Mouse (Mus musculus) right cerebral cortex, postnatal 4 days (tissue): ENCODE measurements at regions not wholly inside any gene's neighbourhood (a gene's known extent, or its start where the extent isn't known, plus 50 kb on each side); places are given as distances from the start of the nearest gene placed in this dataset.
"Not testable (repeated sequence)": the region's sequence is repeated elsewhere in the genome, so short reads cannot be mapped to it uniquely, and the experiment has no call there.

Experiments
- DNase-seq: peaks from one replicate; pipeline ENCODE4 v3.0.0-alpha.2; 2022

DNA sequence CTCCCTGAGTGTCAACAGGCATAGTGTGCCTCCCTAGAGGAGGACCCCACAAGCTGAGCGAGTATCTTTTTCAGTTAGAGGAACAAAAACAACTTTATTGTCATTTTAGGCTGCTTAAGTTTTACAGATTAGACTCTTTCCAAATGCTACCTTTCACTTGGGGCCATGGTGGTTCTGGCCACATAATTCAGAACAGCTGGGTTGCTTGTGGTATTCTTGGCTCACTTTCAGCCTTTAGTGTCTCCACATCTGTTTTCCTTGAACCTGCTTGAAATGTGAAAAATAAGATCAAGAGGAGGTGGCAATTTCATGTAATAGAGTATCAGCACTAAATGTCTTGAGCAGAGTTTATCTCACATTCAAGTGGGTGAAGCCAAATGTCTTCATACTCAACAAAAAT is 402.7 kb upstream of the Ptger4 start:
- DNase-seq = no peak

DNA sequence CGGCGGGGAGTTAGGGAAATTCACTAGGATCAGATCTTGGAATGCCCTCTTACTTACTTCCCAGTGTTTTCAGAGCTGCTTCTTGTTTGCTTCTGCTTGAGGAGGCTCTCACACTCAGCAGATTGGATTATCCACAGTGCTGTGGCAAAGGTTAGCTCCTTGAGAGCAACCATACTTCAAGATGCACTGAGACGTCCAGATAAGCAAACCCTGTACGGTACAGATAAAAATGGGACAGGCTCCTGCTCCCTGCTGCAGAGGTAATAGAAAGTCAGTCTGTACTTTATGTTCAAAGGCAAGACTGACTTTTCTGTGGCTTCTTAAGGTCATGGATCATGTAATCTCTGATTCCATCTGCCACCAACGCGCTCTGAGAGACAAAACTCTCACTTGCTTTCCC is 414.8 kb upstream of the Ptger4 start:
- no peak for DNase-seq

DNA sequence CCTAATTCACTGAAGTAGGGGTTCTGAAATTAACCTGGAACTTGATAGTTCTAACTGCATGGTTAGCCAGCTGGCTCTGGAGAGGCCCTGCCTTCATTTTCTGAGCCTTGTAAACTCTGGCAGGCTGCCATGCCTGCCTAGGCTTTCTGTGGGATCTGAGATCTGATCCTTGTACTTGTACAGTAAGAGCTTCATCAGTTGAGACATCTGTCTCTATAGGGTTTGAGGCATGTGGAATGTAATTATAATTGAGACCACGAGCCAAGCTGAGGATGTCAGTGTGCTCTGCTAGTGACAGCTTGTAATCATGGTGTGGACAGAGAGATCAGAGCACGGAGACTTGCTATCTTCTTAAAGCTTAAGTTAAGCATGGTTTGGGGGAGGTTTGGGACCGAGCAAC is 416.8 kb upstream of the Ptger4 start:
- DNase-seq = no peak

DNA sequence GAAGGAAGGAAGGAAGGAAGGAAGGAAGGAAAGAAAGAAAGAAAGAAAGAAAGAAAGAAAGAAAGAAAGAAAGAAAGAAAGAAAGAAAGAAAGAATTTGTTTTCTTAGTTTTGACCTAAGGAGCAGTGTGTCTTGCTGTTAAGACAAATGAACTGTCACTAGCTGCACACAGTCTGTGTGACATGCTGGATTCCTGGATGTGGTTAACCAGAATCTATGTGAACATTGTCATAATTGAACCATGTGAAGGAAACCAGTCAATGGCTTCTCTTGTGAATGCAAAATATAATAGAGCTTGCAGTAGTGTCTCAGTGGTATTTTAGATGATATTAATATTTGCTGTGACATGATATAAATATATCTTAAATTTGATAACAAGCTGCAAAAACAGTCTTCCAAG is 427.8 kb upstream of the Ptger4 start:
- DNase-seq = no peak

DNA sequence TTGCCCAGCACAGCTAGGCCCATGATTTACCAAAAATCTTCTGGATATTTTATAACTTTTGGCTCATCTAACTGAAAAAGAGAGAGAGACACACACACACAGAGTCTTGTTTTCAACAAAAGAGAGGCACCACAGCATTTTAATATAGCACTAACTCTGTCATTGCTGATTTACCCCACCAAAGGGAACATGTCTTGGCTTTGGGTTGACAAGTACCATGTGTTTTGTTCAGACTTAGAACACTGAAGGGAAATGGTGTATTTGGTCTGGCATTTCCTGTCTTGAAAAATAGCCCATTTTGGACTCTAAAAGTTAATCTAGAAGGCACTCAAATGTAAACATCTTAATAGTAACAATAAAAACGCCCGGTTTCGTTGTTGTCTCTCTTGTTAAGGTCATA is 432.7 kb upstream of the Ptger4 start:
- DNase-seq = no peak

DNA sequence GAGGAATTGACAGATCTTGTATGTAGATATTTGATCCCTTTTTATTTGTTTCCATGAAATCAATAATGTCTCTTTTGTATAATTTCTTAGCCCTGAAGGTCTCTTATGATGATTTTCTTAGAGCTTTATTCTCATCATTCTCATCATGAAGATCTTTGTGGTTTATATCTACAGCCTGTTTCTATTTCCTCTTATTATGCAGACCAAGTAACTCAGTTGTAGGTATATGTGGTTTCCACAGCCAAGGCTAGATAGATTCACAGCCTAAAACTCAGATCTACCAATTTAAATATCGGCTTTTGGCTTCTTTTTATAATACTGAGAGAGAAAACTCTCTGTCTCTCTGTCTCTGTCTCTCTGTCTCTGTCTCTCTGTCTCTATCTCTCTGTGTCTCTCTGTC is 449.8 kb upstream of the Ptger4 start:
- no peak for DNase-seq

DNA sequence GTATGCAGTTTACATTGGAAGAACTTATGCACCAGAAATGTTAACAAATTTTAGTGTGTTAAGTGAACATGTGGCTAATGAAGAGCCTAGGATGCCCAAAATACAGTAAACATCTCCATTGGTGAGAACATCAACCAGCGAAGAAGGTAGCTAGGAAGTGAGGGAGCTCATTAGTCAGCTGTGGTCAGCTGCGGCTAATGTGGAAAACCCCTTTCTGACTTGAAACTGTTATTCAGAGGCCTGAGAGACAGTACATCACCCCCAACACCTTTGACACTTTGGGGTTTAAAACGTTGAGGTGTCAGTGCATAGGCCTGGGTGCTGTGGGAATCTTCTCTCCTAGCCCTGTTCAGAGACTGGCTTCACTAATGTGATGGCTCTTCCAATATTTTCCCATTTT is 451.0 kb upstream of the Ptger4 start:
- DNase-seq = no peak

DNA sequence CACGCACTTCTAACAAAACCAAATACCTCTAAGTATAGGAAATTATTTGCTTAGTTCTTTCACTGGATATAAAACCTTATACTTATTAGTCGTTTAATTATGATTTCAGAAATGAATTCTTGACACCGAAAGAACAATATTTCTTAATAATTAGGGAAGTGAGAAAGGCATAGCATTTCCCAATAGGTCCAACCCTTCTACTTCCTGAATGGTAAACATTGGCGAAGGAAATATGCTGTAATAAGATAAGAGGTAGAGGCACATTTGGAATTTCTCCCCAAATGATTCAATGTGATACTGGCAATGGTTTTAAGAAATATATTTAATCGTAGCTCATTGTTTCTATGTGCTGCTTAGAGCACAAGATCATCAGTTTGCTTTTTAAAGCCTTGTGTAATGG is 464.5 kb upstream of the Ptger4 start:
- DNase-seq = no peak

DNA sequence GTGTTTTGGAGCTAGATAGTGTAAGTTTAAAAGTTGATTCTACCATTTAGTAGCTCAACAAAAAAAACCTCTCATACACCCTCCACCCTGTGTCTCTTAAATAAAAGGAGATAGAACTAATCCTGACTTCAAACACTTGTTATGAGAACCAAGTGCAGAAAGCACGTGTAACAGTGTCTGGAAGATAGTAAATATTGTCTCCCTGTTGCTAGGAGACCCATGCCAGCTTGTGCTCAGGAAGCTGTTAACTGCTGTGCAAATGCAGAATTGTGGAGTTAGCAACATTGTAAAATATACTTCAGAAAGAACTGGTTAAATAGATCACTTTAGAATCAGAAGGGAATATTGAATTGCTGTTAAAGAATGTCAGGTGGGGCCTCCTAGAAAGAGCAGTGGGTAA is 496.7 kb upstream of the Ptger4 start:
- no peak for DNase-seq

DNA sequence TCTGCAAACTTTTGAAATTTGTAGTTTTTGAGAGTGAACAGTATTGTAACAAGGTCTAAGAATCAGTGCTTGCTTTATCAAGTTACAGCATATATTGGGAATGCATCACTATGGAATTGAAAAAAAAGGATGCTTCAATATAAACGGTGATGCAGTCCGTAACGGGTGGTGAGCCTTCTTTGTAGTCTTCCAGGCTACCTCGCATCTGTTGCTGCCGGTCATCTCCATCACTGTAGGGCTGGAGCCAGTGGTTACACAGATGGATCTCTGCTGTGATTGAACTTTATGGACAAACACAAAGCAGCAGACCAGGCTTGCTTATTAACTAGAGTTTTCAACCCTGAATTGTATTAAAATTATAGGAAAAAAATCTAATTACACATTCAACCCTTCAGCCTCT is 499.9 kb upstream of the Ptger4 start:
- DNase-seq = no peak

DNA sequence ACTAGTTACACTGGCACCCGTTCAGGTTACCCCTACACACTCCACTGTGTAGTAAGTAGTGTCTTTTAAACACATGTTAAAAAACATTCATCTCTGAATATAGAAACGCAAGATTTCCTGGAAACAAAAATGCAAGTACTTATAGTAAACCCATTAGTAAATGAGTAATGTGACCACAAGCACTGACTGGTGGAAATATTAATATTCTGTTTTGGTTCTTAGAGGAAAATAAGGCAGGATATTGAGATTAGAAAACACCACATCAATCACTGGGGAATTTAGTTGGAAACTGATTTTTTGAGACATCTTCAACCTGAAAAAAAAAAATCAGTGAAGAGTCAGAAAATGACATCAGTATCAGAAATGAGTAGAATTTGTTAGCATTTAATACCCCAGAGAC is 514.7 kb upstream of the Ptger4 start:
- no peak for DNase-seq

DNA sequence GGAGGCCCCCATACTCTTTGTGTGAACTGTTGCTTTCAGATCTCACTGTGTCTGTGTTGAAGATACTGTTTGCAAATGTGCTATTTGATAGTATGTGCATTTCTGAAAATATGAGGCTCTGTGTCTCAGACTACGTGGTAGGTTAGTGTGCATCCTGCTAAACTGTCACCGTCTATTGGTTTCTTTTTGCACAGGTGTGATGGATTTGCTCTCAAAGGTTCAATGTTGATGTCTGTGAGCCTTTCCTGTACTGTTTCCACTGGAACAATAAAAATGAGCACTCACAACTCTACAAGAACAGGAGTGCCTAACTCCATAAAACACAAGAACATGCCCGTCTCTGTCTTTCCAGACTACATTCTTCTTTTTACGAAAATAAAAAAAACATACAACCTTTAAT is 518.2 kb upstream of the Ptger4 start:
- DNase-seq = no peak

DNA sequence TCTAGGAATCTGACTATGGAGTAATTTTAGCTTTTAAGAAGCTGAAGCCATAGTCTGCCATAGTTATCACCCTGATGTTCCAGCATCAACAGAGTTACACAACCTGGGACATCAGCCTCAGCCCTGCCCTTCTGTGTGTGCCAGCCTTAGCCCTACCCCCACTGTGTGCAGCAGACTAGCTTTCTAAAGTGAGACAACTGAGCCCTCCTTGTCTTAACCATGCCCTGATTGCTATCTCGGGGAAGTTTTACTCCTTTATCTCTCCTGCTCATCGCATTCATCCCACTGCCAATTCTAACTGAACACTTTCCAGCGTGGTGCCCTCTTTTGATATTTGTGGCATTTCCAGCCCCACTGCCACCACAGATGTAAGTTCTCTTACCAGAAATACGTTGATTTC is 522.5 kb upstream of the Dab2 start:
- DNase-seq = no peak

DNA sequence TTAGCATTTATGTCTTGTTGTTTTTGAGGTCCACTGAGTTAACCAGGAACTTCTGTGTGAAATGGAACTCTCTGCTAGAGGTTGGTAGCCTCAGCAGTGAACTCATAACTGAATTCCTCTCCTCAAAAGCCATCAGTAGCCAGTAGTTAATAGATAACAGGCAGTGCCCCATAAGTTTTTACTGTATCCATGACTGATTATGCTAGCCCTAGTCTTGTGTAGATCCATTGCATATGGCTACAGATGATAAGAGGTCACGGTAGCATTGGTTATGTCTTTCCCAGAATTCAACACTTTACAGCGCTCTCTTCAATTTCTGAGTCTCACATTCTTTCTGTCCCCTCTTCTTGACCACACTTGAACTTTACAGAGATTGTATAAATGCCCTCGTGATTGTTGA is 499.7 kb upstream of the Dab2 start:
- no peak for DNase-seq

DNA sequence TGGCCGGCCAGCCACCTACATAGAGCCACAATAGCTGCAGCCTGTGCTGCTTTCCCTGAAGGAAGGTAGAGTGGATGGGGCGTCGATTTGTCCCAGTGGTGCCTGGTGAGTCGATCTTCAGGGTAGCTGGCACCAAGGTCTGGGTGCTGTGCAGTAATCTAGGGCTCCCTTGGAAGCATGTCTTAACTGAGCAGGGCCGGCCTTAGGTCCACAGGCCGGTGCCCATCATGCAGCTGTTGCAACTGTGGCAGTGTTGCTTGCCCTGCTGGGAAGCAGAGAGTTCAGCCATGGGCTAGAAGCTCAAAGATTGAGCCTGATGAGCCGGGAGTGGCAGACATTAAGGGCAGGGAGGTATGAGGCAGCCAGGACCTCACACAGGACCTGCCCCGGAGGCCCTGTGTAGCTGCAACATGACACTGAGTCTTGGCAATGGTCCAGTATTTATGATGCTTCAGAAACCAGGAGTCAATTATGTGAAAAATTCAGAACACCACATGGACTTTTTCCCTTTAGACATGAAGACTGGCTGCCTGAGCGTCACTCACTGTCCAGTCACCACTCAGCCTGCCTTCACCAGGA is 488.3 kb upstream of the Dab2 start:
- no peak for DNase-seq

DNA sequence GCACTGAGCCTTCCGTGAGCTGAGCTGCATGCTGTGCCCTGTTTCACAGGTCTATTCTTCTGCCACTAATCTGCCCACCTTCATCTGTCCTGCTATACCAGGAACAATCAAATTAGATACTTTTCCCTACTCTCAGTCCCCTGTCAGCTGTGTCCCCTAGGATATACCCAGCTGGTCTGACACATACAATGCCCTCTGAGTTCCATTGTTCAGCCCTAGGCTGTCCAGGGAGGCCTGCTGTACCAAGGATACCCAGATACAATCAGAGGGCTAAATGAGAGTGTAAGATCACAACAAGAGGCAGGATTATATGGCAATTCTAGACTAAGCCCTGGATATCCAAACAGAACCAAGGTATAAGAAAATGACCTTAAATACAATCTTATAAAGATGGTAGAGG is 487.6 kb upstream of the Dab2 start:
- DNase-seq = no peak

DNA sequence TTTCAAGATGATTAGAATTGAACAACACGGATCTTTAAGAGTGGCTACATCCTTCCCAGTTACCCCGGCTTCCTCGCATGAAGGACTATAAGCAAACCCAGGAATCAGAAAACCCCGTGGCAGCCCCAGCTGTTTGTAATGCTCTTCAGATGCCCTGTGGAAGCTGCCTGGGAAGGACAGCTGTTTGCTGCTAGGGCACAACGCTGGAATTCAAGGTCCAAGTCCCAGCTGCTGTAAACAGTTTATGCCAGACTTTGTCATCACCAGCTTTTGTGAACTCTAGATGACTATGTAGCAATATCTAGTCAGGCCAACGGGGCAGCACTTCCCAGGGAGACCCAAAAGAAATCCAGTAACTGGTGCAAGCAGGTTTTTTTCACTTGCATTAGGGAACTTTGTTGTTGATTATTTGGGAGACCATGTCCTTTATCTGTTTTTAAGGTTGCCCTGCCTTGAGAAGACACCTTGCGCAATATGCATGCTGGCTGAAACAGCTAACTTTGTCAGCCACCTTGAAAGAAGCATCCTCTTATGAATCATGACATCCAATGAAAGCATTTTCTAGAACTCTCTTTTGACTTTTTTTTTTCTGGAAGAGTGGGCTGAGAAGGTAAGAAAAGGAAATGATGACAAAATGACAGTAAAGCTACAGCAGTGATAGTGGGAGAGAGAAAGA is 481.5 kb upstream of the Dab2 start:
- no peak for DNase-seq

DNA sequence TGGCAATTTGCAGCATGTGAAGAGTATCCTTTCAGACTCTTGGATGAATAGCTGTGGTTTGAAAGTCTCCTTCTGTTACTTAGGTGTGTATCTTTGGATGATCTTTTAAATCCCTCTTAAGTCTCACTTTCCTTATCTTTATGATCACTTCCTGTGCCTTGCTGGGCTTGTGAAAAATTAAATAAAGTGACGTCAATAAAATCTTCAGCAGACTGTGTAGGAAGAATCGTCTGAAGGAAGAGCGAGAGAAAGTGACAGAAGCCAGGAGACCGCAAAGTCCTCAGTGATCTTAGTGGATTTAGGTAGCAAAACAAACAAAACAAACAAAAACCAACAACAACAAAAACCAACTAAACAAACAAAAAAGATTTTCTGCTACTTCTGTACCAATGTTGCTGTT is 459.6 kb upstream of the Dab2 start:
- DNase-seq = no peak

DNA sequence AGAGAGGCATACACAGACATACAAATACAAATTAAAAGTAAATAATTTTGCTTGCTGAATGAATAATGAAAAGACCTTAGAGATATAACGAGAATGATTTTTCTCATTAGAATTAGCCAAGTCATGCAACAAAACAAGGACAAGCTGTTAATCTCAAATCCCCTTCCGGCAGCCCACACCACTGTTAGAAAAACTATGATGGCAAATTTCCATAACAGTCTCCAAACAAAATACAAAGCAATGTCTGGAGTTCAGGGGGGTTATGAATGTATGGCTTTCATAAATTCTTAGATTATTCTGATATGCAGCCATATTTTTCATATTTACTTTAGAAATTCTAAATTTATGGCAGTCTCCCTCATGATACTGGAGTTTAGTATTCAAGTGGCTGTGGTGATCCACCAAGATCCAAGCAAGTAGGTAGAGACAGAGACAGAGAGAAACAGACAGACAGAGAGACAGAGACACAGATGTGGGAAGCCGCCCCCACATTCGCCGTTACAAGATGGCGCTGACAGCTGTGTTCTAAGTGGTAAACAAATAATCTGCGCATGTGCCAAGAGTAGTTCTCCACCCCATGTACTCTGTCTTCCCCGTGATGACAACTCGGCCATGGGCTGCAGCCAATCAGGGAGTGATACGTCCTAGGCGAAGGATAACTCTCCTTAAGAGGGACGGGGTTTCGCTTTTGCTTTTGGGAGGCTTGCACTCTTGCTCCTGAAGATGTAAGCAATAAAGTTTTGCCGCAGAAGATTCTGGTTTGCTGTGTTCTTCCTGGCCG is 458.0 kb upstream of the Dab2 start:
- DNase-seq = not testable (repeated sequence)

DNA sequence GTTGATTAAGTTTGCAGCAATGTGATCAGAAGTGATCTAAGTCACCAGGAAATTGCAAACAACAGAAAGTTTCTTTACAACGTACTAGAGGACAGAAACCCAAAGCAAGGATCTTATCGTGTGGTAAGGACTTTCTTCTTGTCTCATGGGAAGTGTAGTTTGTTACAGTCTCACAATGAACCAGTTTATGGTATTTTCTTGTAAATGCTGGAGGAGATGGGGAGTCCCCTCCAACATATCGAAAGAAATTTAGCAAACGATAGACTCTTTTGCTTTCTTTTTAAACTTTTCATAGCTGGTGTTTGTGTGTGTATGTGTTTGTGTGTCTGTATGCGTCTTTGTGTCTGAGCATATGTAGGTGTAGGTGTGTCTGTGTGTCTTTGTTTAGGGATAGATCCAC is 453.0 kb upstream of the Dab2 start:
- no peak for DNase-seq

DNA sequence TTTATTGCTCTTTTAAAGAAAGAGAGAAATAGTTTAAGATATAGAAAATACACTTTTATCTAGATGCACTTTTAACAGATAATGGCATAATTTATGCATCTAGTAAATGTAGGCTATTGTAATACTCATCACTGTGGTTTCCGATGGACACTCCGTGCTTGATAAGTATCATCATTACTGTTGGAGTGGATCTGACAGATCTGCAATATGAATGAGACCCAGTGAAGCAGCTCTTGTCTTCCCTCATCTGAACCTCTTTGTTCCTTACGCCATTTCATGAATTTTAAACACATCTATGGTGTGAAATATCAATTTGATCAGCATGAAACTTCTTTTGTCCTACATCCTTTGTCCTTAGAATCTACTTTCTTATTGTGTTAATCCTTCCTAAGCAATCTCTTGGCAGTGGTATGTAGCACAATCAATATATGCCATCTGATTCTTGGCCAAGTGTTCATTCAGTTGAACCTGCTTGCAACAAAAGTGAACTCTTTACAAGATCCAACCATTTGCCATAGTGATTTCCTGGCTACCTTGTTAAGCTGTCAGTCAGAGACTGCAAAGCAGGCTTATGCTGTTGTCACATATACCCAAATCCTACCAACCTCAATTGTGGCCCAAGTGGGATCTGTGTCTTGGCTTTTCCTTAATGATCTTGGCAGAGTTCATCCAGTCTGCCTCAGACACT is 452.0 kb upstream of the Dab2 start:
- no peak for DNase-seq

DNA sequence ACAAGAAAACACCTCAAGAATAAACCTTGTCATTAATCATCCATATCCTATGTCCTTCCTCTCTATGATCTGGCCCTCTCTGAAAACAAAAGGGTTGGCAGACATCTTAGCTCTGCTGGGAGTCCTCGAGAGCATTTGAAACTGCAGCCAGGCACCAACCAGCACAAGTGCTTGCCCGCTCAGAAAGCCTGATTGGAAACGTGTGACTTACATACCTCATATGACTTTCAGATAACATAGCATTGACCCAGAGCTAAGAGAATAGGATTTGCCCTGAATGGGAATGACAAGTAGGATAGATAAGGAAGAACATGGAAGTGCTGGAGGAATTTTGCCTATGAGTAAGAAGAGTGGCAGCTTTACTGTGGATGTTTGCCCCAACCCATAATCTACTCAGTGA is 447.1 kb upstream of the Dab2 start:
- no peak for DNase-seq

DNA sequence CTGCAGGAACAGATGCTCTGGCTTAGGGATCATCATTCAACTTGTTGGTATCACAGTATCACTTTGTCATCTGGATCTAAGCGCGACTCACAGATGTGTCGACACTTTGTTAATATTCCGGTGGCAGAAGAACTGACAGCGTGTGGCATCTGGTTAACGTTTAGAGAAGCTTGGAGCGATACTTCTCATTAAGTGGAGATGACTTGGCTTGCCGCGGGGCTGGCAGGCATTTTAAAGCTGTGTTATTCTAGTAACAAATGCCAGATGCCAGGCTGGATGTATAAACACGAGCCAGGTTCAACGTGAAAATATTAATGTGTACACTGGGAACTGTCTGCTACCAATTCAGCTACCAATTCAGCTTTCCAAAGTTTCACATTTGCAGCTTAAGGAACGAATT is 430.3 kb upstream of the Dab2 start:
- DNase-seq = no peak

DNA sequence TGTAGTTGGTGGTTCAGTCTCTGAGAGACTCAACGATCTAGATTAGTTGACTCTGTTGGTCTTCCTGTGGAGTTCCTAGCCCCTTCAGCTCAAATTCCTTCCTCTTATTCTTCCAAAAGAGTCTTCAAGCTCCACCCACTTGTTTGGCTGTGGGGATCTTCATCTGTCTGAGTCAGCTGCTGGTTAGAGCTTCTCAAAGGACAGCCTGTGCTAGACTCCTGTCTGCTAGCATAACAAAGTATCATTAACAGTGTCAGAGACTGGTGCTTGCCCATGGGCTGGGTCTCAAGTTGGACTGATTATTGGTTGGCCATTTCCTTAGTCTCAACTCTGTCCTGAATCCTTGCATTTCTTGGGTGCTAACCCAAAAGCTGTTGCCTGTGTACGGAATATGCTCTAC is 429.7 kb upstream of the Dab2 start:
- no peak for DNase-seq
